Mouse (Mus musculus): ENCODE data around the gene Hist1h2af. TPM values are rescaled to one million over a fixed set of nuclear protein-coding genes. Genes with fewer than 3 reads are reported as not detected.
A peak's percentile ranks its signal among the peaks of the same experiment; 100 is the strongest.
"Not testable (repeated sequence)": the region's sequence is repeated elsewhere in the genome, so short reads cannot be mapped to it uniquely, and the experiment has no call there.

Hist1h2af gene
- total RNA-seq (2014; rRNA removed; ENCODE audit: low replicate concordance) (369 and 922 TPM in 2 replicates), polyA plus RNA-seq (2015; fragmentation: Nextera tagmentation; extraction: Ambion mirVana) (1.3 and 2.6 TPM in 2 replicates)

GRCm38 (mm10) chr13:23533560-23534367, at the start of gene Hist1h2af:
Gene Hist1h2af (plus strand): TSS chr13:23533906.
- H3K36me3 ChIP-seq (replicated peaks; ENCODE audit: control insufficient read depth, insufficient read depth, low read length): not testable (repeated sequence)
- peak; percentile 8; the same call in 1 of the 2 replicates for ATAC-seq (ENCODE audit: insufficient read depth, low read depth)

GRCm38 (mm10) chr13:23485271-23485670, 48.4 kb upstream of the Hist1h2af start:
- Histone ChIP-seq H3K27ac (ENCODE audit: low read depth) (no peak overlapping the region), H3K9ac (replicated peaks; ENCODE audit: low read depth, low read length) (no peak overlapping the region), H3K9me3 (replicated peaks; ENCODE audit: control insufficient read depth, low read length) (no peaks in the 10 kb centered on the region), H3K36me3 (replicated peaks; ENCODE audit: control insufficient read depth, insufficient read depth, low read length) (no peaks in the 10 kb centered on the region), H3K27me3 (ENCODE audit: control insufficient read depth, insufficient read depth, low read length) (no peaks in the 10 kb centered on the region), H3K4me2 (ENCODE audit: low read depth, low read length) (no peak overlapping the region), H3K4me3 (ENCODE audit: low read depth, low read length) (no peak overlapping the region), H3K4me1 (ENCODE audit: control insufficient read depth, insufficient read depth) (no peaks in the 10 kb centered on the region)
- TF ChIP-seq EP300 (IDR thresholded peaks at IDR 0.05; ENCODE audit: low read depth): no peak
- no peak for TF ChIP-seq CTCF (IDR thresholded peaks at IDR 0.05; ENCODE audit: low read depth)
- DNase-seq (ENCODE audit: low spot score): no peak
- no peak for ATAC-seq (ENCODE audit: insufficient read depth, low read depth)
- 47% methylated on average over 5 of the region's 5 CpGs for WGBS

More at GRCm38 (mm10) chr13:23533560-23534367, at the start of gene Hist1h2af:
- under 1% methylated on average over 25 of the region's 53 CpGs for WGBS
- not testable (repeated sequence) for H3K27me3 ChIP-seq (ENCODE audit: control insufficient read depth, insufficient read depth, low read length); H3K9me3 ChIP-seq (replicated peaks; ENCODE audit: control insufficient read depth, low read length)
- H3K27ac ChIP-seq (ENCODE audit: low read depth): peak within 1 kb of the TSS; percentile 100
- DNase-seq (ENCODE audit: low spot score): peak; percentile 86
- H3K9ac ChIP-seq (replicated peaks; ENCODE audit: low read depth, low read length): peak within 1 kb of the TSS; percentile 59; the same call in 1 of the 2 replicates
- peak within 1 kb of the TSS; percentile 60 for H3K4me3 ChIP-seq (ENCODE audit: low read depth, low read length)
- peaks cover 17% of the 10 kb centered on the region for H3K4me1 ChIP-seq (ENCODE audit: control insufficient read depth, insufficient read depth)
- peak within 1 kb of the TSS; percentile 79 for H3K4me2 ChIP-seq (ENCODE audit: low read depth, low read length)

GRCm38 (mm10) chr13:23488400-23489322, 45.0 kb upstream of the Hist1h2af start, which contains the start of gene Btn2a2:
Gene Btn2a2 (minus strand): TSS chr13:23488857.
- peak within 1 kb of the TSS; percentile 50 for H3K4me2 ChIP-seq (ENCODE audit: low read depth, low read length)
- H3K27me3 ChIP-seq (ENCODE audit: control insufficient read depth, insufficient read depth, low read length): no peaks in the 10 kb centered on the region
- DNase-seq (ENCODE audit: low spot score) (peak; percentile 94), ATAC-seq (ENCODE audit: insufficient read depth, low read depth) (peak; percentile 94)
- H3K9ac ChIP-seq (replicated peaks; ENCODE audit: low read depth, low read length): no peak within 1 kb of the TSS
- no peak for TF ChIP-seq CTCF (IDR thresholded peaks at IDR 0.05; ENCODE audit: low read depth)
- no peak for TF ChIP-seq EP300 (IDR thresholded peaks at IDR 0.05; ENCODE audit: low read depth)
- no peaks in the 10 kb centered on the region for H3K36me3 ChIP-seq (replicated peaks; ENCODE audit: control insufficient read depth, insufficient read depth, low read length)
- H3K4me1 ChIP-seq (ENCODE audit: control insufficient read depth, insufficient read depth): no peaks in the 10 kb centered on the region
- H3K27ac ChIP-seq (ENCODE audit: low read depth): no peak within 1 kb of the TSS
- WGBS: 3% methylated on average over 13 of the region's 14 CpGs
- no peaks in the 10 kb centered on the region for H3K9me3 ChIP-seq (replicated peaks; ENCODE audit: control insufficient read depth, low read length)
- H3K4me3 ChIP-seq (ENCODE audit: low read depth, low read length): peak within 1 kb of the TSS; percentile 14; the same call in 1 of the 2 replicates

- Histone ChIP-seq H3K4me1 (ENCODE audit: control insufficient read depth, insufficient read depth) (no peaks in the 10 kb centered on the region), H3K4me2 (ENCODE audit: low read depth, low read length) (no peak overlapping the region), H3K36me3 (replicated peaks; ENCODE audit: control insufficient read depth, insufficient read depth, low read length) (no peaks in the 10 kb centered on the region), H3K27me3 (ENCODE audit: control insufficient read depth, insufficient read depth, low read length) (no peaks in the 10 kb centered on the region), H3K4me3 (ENCODE audit: low read depth, low read length) (no peak overlapping the region), H3K9me3 (replicated peaks; ENCODE audit: control insufficient read depth, low read length) (no peaks in the 10 kb centered on the region), H3K9ac (replicated peaks; ENCODE audit: low read depth, low read length) (no peak overlapping the region), H3K27ac (ENCODE audit: low read depth) (no peak overlapping the region)
- TF ChIP-seq EP300 (IDR thresholded peaks at IDR 0.05; ENCODE audit: low read depth) (no peak), CTCF (IDR thresholded peaks at IDR 0.05; ENCODE audit: low read depth) (no peak)
- ATAC-seq (ENCODE audit: insufficient read depth, low read depth) (no peak), DNase-seq (ENCODE audit: low spot score) (no peak)
- WGBS: 36% methylated on average over 1 of the region's 1 CpGs
Measured at GRCm38 (mm10) chr13:23490863-23491262, 42.8 kb upstream of the Hist1h2af start.

- DNase-seq (ENCODE audit: low spot score) (no peak), ATAC-seq (ENCODE audit: insufficient read depth, low read depth) (no peak)
- H3K4me3 ChIP-seq (ENCODE audit: low read depth, low read length): no peak overlapping the region
- H3K4me2 ChIP-seq (ENCODE audit: low read depth, low read length): no peak overlapping the region
- no peaks in the 10 kb centered on the region for H3K36me3 ChIP-seq (replicated peaks; ENCODE audit: control insufficient read depth, insufficient read depth, low read length)
- no peaks in the 10 kb centered on the region for H3K4me1 ChIP-seq (ENCODE audit: control insufficient read depth, insufficient read depth)
- no peaks in the 10 kb centered on the region for H3K9me3 ChIP-seq (replicated peaks; ENCODE audit: control insufficient read depth, low read length)
- WGBS: 22% methylated on average over 1 of the region's 1 CpGs
- H3K9ac ChIP-seq (replicated peaks; ENCODE audit: low read depth, low read length): no peak overlapping the region
- TF ChIP-seq CTCF (IDR thresholded peaks at IDR 0.05; ENCODE audit: low read depth) (no peak), EP300 (IDR thresholded peaks at IDR 0.05; ENCODE audit: low read depth) (no peak)
- H3K27me3 ChIP-seq (ENCODE audit: control insufficient read depth, insufficient read depth, low read length): no peaks in the 10 kb centered on the region
- H3K27ac ChIP-seq (ENCODE audit: low read depth): no peak overlapping the region
Measured at GRCm38 (mm10) chr13:23491263-23491662, 42.4 kb upstream of the Hist1h2af start.

All from heart, postnatal 0 days (tissue).